Mouse (Mus musculus) midbrain, postnatal 0 days (tissue): ENCODE measurements around the gene Setd4. TPM values are rescaled to one million over a fixed set of nuclear protein-coding genes. Genes with fewer than 3 reads are reported as not detected.

Source experiments
- ATAC-seq: fragments of 200-750 bp; cut with Nextera tagmentation; 2 replicates; pipeline ENCODE4 v1.8.0; 2017; ENCODE audit warnings: moderate number of reproducible peaks, mild to moderate bottlenecking, moderate TSS enrichment, moderate library complexity; ENCODE audit not compliant: low FRiP score
- DNase-seq: peaks from one replicate; pipeline ENCODE4 v3.0.0-alpha.2; 2015; ENCODE audit warnings: low spot score
- H3K27ac ChIP-seq: fragments of 300-500 bp; sonication (generic); 2 replicates; pipeline ENCODE4 v1.5.1; 2014; ENCODE audit warnings: low read depth, mild to moderate bottlenecking, low read length, mixed read lengths
- H3K27me3 ChIP-seq: fragments of 300-500 bp; sonication (generic); 2 replicates; pipeline ENCODE4 v1.6.1; 2014; ENCODE audit warnings: low read length, control low read depth, mixed read lengths; ENCODE audit not compliant: insufficient read depth
- H3K36me3 ChIP-seq: fragments of 300-500 bp; sonication (generic); 2 replicates; pipeline ENCODE4 v1.6.1; 2014; ENCODE audit warnings: low read length, control low read depth, mixed read lengths; ENCODE audit not compliant: insufficient read depth
- H3K4me1 ChIP-seq: fragments of 300-500 bp; sonication (generic); 2 replicates; pipeline ENCODE4 v1.6.1; 2014; ENCODE audit warnings: mild to moderate bottlenecking, control low read depth, antibody characterized with exemption, low read length, mixed read lengths; ENCODE audit not compliant: insufficient read depth
- H3K4me2 ChIP-seq: fragments of 300-500 bp; sonication (generic); 2 replicates; pipeline ENCODE4 v1.6.1; 2014; ENCODE audit warnings: low read depth, mild to moderate bottlenecking, low read length, mixed read lengths; ENCODE audit not compliant: poor library complexity, severe bottlenecking
- H3K4me3 ChIP-seq: fragments of 300-500 bp; sonication (generic); 2 replicates; pipeline ENCODE4 v1.5.1; 2014; ENCODE audit warnings: low read depth, mild to moderate bottlenecking, low read length, moderate library complexity
- H3K9ac ChIP-seq: fragments of 300-500 bp; sonication (generic); replicated peaks from 2 replicates; pipeline ENCODE4 v1.6.1; 2014; ENCODE audit warnings: mild to moderate bottlenecking, low read length, moderate library complexity, mixed read lengths; ENCODE audit not compliant: poor library complexity, severe bottlenecking
- H3K9me3 ChIP-seq: fragments of 300-500 bp; sonication (generic); 2 replicates; pipeline ENCODE4 v1.6.1; 2016; ENCODE audit warnings: low read length, control low read depth
- CTCF ChIP-seq: IDR thresholded peaks from 2 replicates; pipeline ENCODE4 v1.5.1; 2016; ENCODE audit warnings: antibody characterized with exemption, mild to moderate bottlenecking
- WGBS: fragments of 180-500 bp; shearing (Covaris S2); extraction: QIAGEN DNeasy Blood & Tissue Kit; methylation state at CpG from one replicate; pipeline ENCODE4 v1.1.7; 2014; 5-methylcytosine and 5-hydroxymethylcytosine counted together
- polyA plus RNA-seq: library from polyadenylated mRNA; unstranded; fragments of >200 nt; fragmentation: Nextera tagmentation; extraction: Ambion mirVana; gene quantifications from 2 replicates; pipeline ENCODE4 v1.2.1, GENCODE M21; 2015
- total RNA-seq: library from RNA; depleted of rRNA; stranded (reverse); fragments of >200 nt; gene quantifications from 2 replicates; pipeline ENCODE4 v1.2.3, GENCODE M21; 2014

Gene Setd4
- total and polyA plus RNA-seq, 2 experiments from 2014 or later, result 14.9 to 20.3 TPM

- TF ChIP-seq CTCF, result no peak; the same call in 1 of the 2 replicates
- ATAC-seq, result peak; percentile 42
- 1% methylated on average over 32 of the region's 32 CpGs for WGBS
Observed at GRCm38 (mm10) chr16:93607669-93608101, 3.8 kb upstream of the Setd4 start.

GRCm38 (mm10) chr16:93606146-93606545 is 2.3 kb upstream of the Setd4 start:
- Histone ChIP-seq H3K27me3 (no peaks in the 10 kb centered on the region; the same call in 1 of the 2 replicates), H3K27ac (no peak overlapping the region), H3K9ac (no peak overlapping the region), H3K9me3 (no peaks in the 10 kb centered on the region), H3K4me1 (peaks cover 2% of the 10 kb centered on the region; the same call in 1 of the 2 replicates), H3K4me3 (no peak overlapping the region), H3K36me3 (peaks cover 4% of the 10 kb centered on the region; the same call in 1 of the 2 replicates), H3K4me2 (no peak overlapping the region)
- no peak for ATAC-seq
- no peak for TF ChIP-seq CTCF
- 85% methylated on average over 7 of the region's 7 CpGs for WGBS
- no peak for DNase-seq

More at GRCm38 (mm10) chr16:93607669-93608101, 3.8 kb upstream of the Setd4 start:
- Histone ChIP-seq H3K9ac (peak overlapping the region; percentile 64), H3K4me2 (peak overlapping the region; percentile 83), H3K4me1 (peaks cover 2% of the 10 kb centered on the region; the same call in 1 of the 2 replicates), H3K27ac (peak overlapping the region; percentile 79), H3K4me3 (peak overlapping the region; percentile 60), H3K9me3 (no peaks in the 10 kb centered on the region), H3K36me3 (0 out of 2 replicates have a peak, but pooled peaks cover 3% of the 10 kb centered on the region), H3K27me3 (no peaks in the 10 kb centered on the region; the same call in 1 of the 2 replicates)
- DNase-seq, result peak; percentile 93

- Histone ChIP-seq H3K9ac (0 out of 2 replicates have a peak within 1 kb of the TSS, but pooled peaks have one; percentile 72), H3K4me3 (peak within 1 kb of the TSS; percentile 58), H3K9me3 (no peaks in the 10 kb centered on the region), H3K27ac (peak within 1 kb of the TSS; percentile 89; the same call in 1 of the 2 replicates), H3K4me1 (peaks cover 2% of the 10 kb centered on the region; the same call in 1 of the 2 replicates), H3K27me3 (no peaks in the 10 kb centered on the region; the same call in 1 of the 2 replicates), H3K36me3 (peaks cover 2% of the 10 kb centered on the region; the same call in 1 of the 2 replicates), H3K4me2 (peak within 1 kb of the TSS; percentile 86)
- DNase-seq, result no peak
- no peak for TF ChIP-seq CTCF
- WGBS, result 64% methylated on average over 4 of the region's 4 CpGs
- no peak for ATAC-seq
Observed at GRCm38 (mm10) chr16:93605553-93605952, 1.7 kb upstream of the Setd4 start, which contains the start of gene Cbr1. Gene Cbr1 (plus strand): TSS chr16:93605853.

- H3K4me2 ChIP-seq, result peak overlapping the region; percentile 86
- no peaks in the 10 kb centered on the region; the same call in 1 of the 2 replicates for H3K27me3 ChIP-seq
- peak overlapping the region; percentile 89 for H3K27ac ChIP-seq
- H3K4me3 ChIP-seq, result peak overlapping the region; percentile 58
- peak overlapping the region; percentile 72 for H3K9ac ChIP-seq
- 4% methylated on average over 16 of the region's 16 CpGs for WGBS
- H3K9me3 ChIP-seq, result no peaks in the 10 kb centered on the region
- TF ChIP-seq CTCF, result peak; percentile 24
- ATAC-seq (peak; percentile 17; the same call in 1 of the 2 replicates), DNase-seq (peak; percentile 79)
- H3K36me3 ChIP-seq, result peaks cover 2% of the 10 kb centered on the region; the same call in 1 of the 2 replicates
- H3K4me1 ChIP-seq, result peaks cover 2% of the 10 kb centered on the region; the same call in 1 of the 2 replicates
Observed at GRCm38 (mm10) chr16:93604481-93604969, 662 bp upstream of the Setd4 start.

GRCm38 (mm10) chr16:93599461-93599860 is 4.4 kb downstream of the Setd4 start:
- Histone ChIP-seq H3K4me3 (no peak overlapping the region), H3K4me2 (no peak overlapping the region), H3K27ac (no peak overlapping the region), H3K4me1 (peaks cover 2% of the 10 kb centered on the region; the same call in 1 of the 2 replicates), H3K9me3 (no peaks in the 10 kb centered on the region), H3K27me3 (no peaks in the 10 kb centered on the region), H3K9ac (no peak overlapping the region), H3K36me3 (peaks cover 29% of the 10 kb centered on the region)
- 93% methylated on average over 6 of the region's 6 CpGs for WGBS
- TF ChIP-seq CTCF, result no peak
- no peak for ATAC-seq
- no peak for DNase-seq

GRCm38 (mm10) chr16:93597551-93597950 is 6.3 kb downstream of the Setd4 start:
- H3K4me3 ChIP-seq, result no peak overlapping the region
- H3K27me3 ChIP-seq, result no peaks in the 10 kb centered on the region
- TF ChIP-seq CTCF, result no peak
- no peaks in the 10 kb centered on the region for H3K4me1 ChIP-seq
- H3K4me2 ChIP-seq, result no peak overlapping the region
- no peak overlapping the region for H3K9ac ChIP-seq
- DNase-seq, result no peak
- H3K36me3 ChIP-seq, result peaks cover 41% of the 10 kb centered on the region
- no peak for ATAC-seq
- H3K9me3 ChIP-seq, result no peaks in the 10 kb centered on the region
- no peak overlapping the region for H3K27ac ChIP-seq
- WGBS, result 97% methylated on average over 9 of the region's 9 CpGs
